Mouse (Mus musculus) liver, embryonic 14.5 days (tissue): ENCODE measurements at regions not wholly inside any gene's neighbourhood (a gene's known extent, or its start where the extent isn't known, plus 50 kb on each side); places are given as distances from the start of the nearest gene placed in this dataset.
A peak's percentile ranks its signal among the peaks of the same experiment; 100 is the strongest.

Source experiments
- ATAC-seq: fragments of 200-750 bp; cut with Nextera tagmentation; 2 replicates; pipeline ENCODE4 v1.8.0; 2017; ENCODE audit warnings: moderate number of reproducible peaks, mild to moderate bottlenecking, moderate library complexity; ENCODE audit not compliant: insufficient read depth
- DNase-seq, 3 experiments: peaks; one replicate each; pipeline ENCODE4 v3.0.0-alpha.2; 2012 to 2013; ENCODE audit warnings: low read depth in 3 of 3, low spot score in 3 of 3
- H3K27ac ChIP-seq: fragments of 300-500 bp; sonication (generic); 2 replicates; pipeline ENCODE4 v1.5.1; 2014; ENCODE audit warnings: moderate library complexity, mild to moderate bottlenecking, control low read depth, inconsistent platforms
- H3K27me3 ChIP-seq: fragments of 300-500 bp; sonication (generic); 2 replicates; pipeline ENCODE4 v1.6.1; 2014; ENCODE audit warnings: mild to moderate bottlenecking, low read length, moderate library complexity; ENCODE audit not compliant: control insufficient read depth, insufficient read depth
- H3K36me3 ChIP-seq: fragments of 300-500 bp; sonication (generic); replicated peaks from 2 replicates; pipeline ENCODE4 v1.6.1; 2014; ENCODE audit warnings: low read depth; ENCODE audit not compliant: control insufficient read depth, insufficient read depth
- H3K4me1 ChIP-seq, 2 experiments: fragments of 200-500 bp in 1 of 2; fragments of 300-500 bp in 1 of 2; sonication (generic) in 1 of 2; replicated peaks; 2 replicates each; pipeline ENCODE4 v1.6.1; 2012 to 2014; ENCODE audit warnings: antibody characterized with exemption in 1 of 2, inconsistent platforms in 1 of 2, low read length in 1 of 2; ENCODE audit not compliant: control insufficient read depth in 2 of 2, insufficient read depth in 2 of 2
- H3K4me2 ChIP-seq: fragments of 300-500 bp; sonication (generic); 2 replicates; pipeline ENCODE4 v1.6.1; 2014; ENCODE audit warnings: low read depth, mild to moderate bottlenecking, control low read depth, moderate library complexity
- H3K4me3 ChIP-seq, 2 experiments: fragments of 200-500 bp in 1 of 2; fragments of 300-500 bp in 1 of 2; sonication (generic) in 1 of 2; 2 replicates each; pipeline ENCODE4 v1.5.1; 2012 to 2014; ENCODE audit warnings: low read depth in 2 of 2, low read length in 2 of 2, mild to moderate bottlenecking in 2 of 2, control low read depth in 1 of 2, inconsistent platforms in 1 of 2, moderate library complexity in 1 of 2; ENCODE audit not compliant: insufficient read depth in 1 of 2
- H3K9ac ChIP-seq: fragments of 300-500 bp; sonication (generic); replicated peaks from 2 replicates; pipeline ENCODE4 v1.6.1; 2014; ENCODE audit warnings: mild to moderate bottlenecking, control low read depth, moderate library complexity
- H3K9me3 ChIP-seq: fragments of 300-500 bp; sonication (generic); 2 replicates; pipeline ENCODE4 v1.6.1; 2016; ENCODE audit warnings: low read length, mixed read lengths; ENCODE audit not compliant: control insufficient read depth
- CTCF ChIP-seq: IDR thresholded peaks from 2 replicates; pipeline ENCODE4 v1.5.1; 2016; ENCODE audit warnings: antibody characterized with exemption, low read depth, control low read depth
- EP300 ChIP-seq: IDR thresholded peaks from 2 replicates; pipeline ENCODE4 v1.6.1; 2016; ENCODE audit warnings: antibody characterized with exemption, low read depth
- WGBS: fragments of 180-500 bp; shearing (Covaris S2); extraction: QIAGEN DNeasy Blood & Tissue Kit; methylation state at CpG from one replicate; pipeline ENCODE4 v1.1.7; 2014; ENCODE audit not compliant: insufficient replicate concordance; 5-methylcytosine and 5-hydroxymethylcytosine counted together

GRCm38 (mm10) chr3:38105022-38105857 is 379.4 kb downstream of the Ankrd50 start:
- TF ChIP-seq EP300, result no peak
- no peak for TF ChIP-seq CTCF
- no peak for ATAC-seq
- H3K4me1 ChIP-seq, result no peaks in the 10 kb centered on the region
- H3K4me3 ChIP-seq, result no peak overlapping the region
- 45% methylated on average over 4 of the region's 4 CpGs for WGBS
- H3K4me2 ChIP-seq, result no peak overlapping the region
- no peaks in the 10 kb centered on the region for H3K27me3 ChIP-seq
- H3K9me3 ChIP-seq, result no peaks in the 10 kb centered on the region
- H3K27ac ChIP-seq, result no peak overlapping the region
- no peaks in the 10 kb centered on the region for H3K36me3 ChIP-seq
- DNase-seq, result no peak
- no peak overlapping the region for H3K9ac ChIP-seq

- 38% methylated on average over 3 of the region's 3 CpGs for WGBS
- ATAC-seq (no peak), DNase-seq (no peak)
- no peak overlapping the region for H3K9ac ChIP-seq
- H3K36me3 ChIP-seq, result no peaks in the 10 kb centered on the region
- no peak overlapping the region for H3K27ac ChIP-seq
- no peaks in the 10 kb centered on the region for H3K4me1 ChIP-seq
- no peak overlapping the region for H3K4me2 ChIP-seq
- no peak overlapping the region for H3K4me3 ChIP-seq
- no peaks in the 10 kb centered on the region for H3K27me3 ChIP-seq
- TF ChIP-seq EP300, result no peak
- no peaks in the 10 kb centered on the region for H3K9me3 ChIP-seq
Measured at GRCm38 (mm10) chr3:38104418-38104817, 380.1 kb upstream of the Gm5148 start.

GRCm38 (mm10) chr3:38102985-38103384 is 378.7 kb upstream of the Gm5148 start:
- Histone ChIP-seq H3K4me3 (no peak overlapping the region), H3K4me2 (no peak overlapping the region), H3K4me1 (no peaks in the 10 kb centered on the region), H3K9me3 (no peaks in the 10 kb centered on the region), H3K27me3 (no peaks in the 10 kb centered on the region), H3K27ac (no peak overlapping the region), H3K36me3 (no peaks in the 10 kb centered on the region), H3K9ac (no peak overlapping the region)
- no peak for ATAC-seq
- WGBS, result 46% methylated on average over 1 of the region's 1 CpGs
- no peak for TF ChIP-seq CTCF
- TF ChIP-seq EP300, result no peak
- no peak for DNase-seq

- ATAC-seq (no peak), DNase-seq (no peak)
- no peaks in the 10 kb centered on the region for H3K27me3 ChIP-seq
- no peak overlapping the region for H3K4me2 ChIP-seq
- H3K36me3 ChIP-seq, result no peaks in the 10 kb centered on the region
- H3K9ac ChIP-seq, result no peak overlapping the region
- WGBS, result 38% methylated on average over 1 of the region's 1 CpGs
- TF ChIP-seq EP300 (no peak), CTCF (no peak)
- H3K4me1 ChIP-seq, result no peaks in the 10 kb centered on the region
- no peak overlapping the region for H3K27ac ChIP-seq
- H3K4me3 ChIP-seq, result no peak overlapping the region
- H3K9me3 ChIP-seq, result no peaks in the 10 kb centered on the region
Measured at GRCm38 (mm10) chr3:38102181-38102580, 377.9 kb upstream of the Gm5148 start.

- 0 out of 2 replicates have a peak, but pooled peaks have one; percentile 8 for ATAC-seq
Measured at GRCm38 (mm10) chr3:38094370-38094979, 370.2 kb upstream of the Gm5148 start.

More at GRCm38 (mm10) chr3:38094370-38094979, 370.2 kb upstream of the Gm5148 start:
- H3K9ac ChIP-seq, result no peak overlapping the region
- no peaks in the 10 kb centered on the region for H3K27me3 ChIP-seq
- no peak for DNase-seq
- no peak overlapping the region for H3K27ac ChIP-seq
- H3K4me2 ChIP-seq, result no peak overlapping the region
- no peaks in the 10 kb centered on the region for H3K4me1 ChIP-seq
- H3K36me3 ChIP-seq, result no peaks in the 10 kb centered on the region
- 0 out of 2 replicates have a peak, but pooled peaks have one; percentile 30 for TF ChIP-seq CTCF
- no peak for TF ChIP-seq EP300
- no peaks in the 10 kb centered on the region for H3K9me3 ChIP-seq
- no peak overlapping the region for H3K4me3 ChIP-seq
- WGBS, result 19% methylated on average over 7 of the region's 7 CpGs
